In genomic region chr2:138675229-138676065, GRCm38 (mm10) we compare ENCODE assay signal across 31 mouse cellular contexts.
A peak's percentile ranks its signal among the peaks of the same experiment; 100 is the strongest.
DNase-seq lines count a peak whose midpoint lies in the region; ATAC-seq and TF ChIP-seq lines count a peak whose summit lies in the region.
"Had no signal": no experiment of that assay in that cellular context is flagged by ENCODE, and none has a peak within 500 bp of the region (broad histone marks: within the 10 kb centered on the region; RNA-seq: fewer than 3 reads in every experiment).

No protein-coding gene starts in this region.

- no peak overlapping the region for H3K4me3 ChIP-seq in limb, embryonic 14.5 days (replicated peaks; ENCODE audit: low read length)
- no peak overlapping the region for H3K4me3 ChIP-seq in heart, adult 2 months
- H3K4me3 ChIP-seq: embryonic facial prominence, embryonic 10.5 days; embryonic facial prominence, embryonic 15.5 days; forebrain, embryonic 10.5 days; heart, embryonic 10.5 days; heart, embryonic 15.5 days; liver, embryonic 12.5 days; midbrain, embryonic 10.5 days; midbrain, embryonic 15.5 days had no signal

- no peaks in the 10 kb centered on the region for H3K9me3 ChIP-seq in limb, embryonic 14.5 days (ENCODE audit: control insufficient read depth, low read length)
- H3K9me3 ChIP-seq: embryonic facial prominence, embryonic 10.5 days; embryonic facial prominence, embryonic 15.5 days; forebrain, embryonic 10.5 days; heart, embryonic 10.5 days; heart, embryonic 15.5 days; liver, embryonic 12.5 days; midbrain, embryonic 10.5 days; midbrain, embryonic 15.5 days had no signal

- H3K4me2 ChIP-seq in limb, embryonic 14.5 days (replicated peaks; ENCODE audit: low read depth, low read length, severe bottlenecking), result no peak overlapping the region
- H3K4me2 ChIP-seq: embryonic facial prominence, embryonic 15.5 days; heart, embryonic 15.5 days; liver, embryonic 12.5 days; midbrain, embryonic 15.5 days had no signal

- no peak for DNase-seq in frontal cortex, postnatal 14 days (ENCODE audit: low spot score in 2 of 2)
- peak; percentile 24 for DNase-seq in brain, adult 2 months (ENCODE audit: low read depth, low spot score)
- DNase-seq in limb, embryonic 14.5 days (ENCODE audit: low spot score), result peak; percentile 34
- peak; percentile 30 for DNase-seq in lung, postnatal 25 days (ENCODE audit: low spot score)
- no peak for DNase-seq in natural killer cell, adult 2 months (ENCODE audit: low spot score in 2 of 2)
- DNase-seq in heart, adult 2 months, result no peak
- DNase-seq in retina, postnatal 1 day, result no peak
- DNase-seq: adrenal gland, postnatal 14 days; cerebellum, adult 18-20 months; cerebellum, postnatal 14 days; gastrocnemius, postnatal 10 days; kidney, adult 18-20 months; kidney, postnatal 36 days; layer of hippocampus, postnatal 36 days; liver, postnatal 0 days; right cerebral cortex, adult 18-20 months; thymus, adult 18-20 months; thymus, postnatal 36 days had no signal

- TF ChIP-seq POLR2A in limb, embryonic 14.5 days (IDR thresholded peaks at IDR 0.05; ENCODE audit: borderline replicate concordance, extremely low read depth, insufficient read depth, insufficient read length), result no peak
- TF ChIP-seq POLR2A in heart, adult 2 months (IDR thresholded peaks at IDR 0.05; ENCODE audit: insufficient read depth, low read depth, low read length), result no peak

- 62% methylated on average over 3 of the region's 3 CpGs for WGBS in limb, embryonic 14.5 days
- WGBS in heart, adult 2 months, result 58% methylated on average over 3 of the region's 3 CpGs

- no peak for TF ChIP-seq EP300 in heart, adult 2 months (IDR thresholded peaks at IDR 0.05; ENCODE audit: insufficient read depth, low read depth, low read length)

- H3K27me3 ChIP-seq in limb, embryonic 14.5 days (ENCODE audit: control insufficient read depth, insufficient read depth, low read length), result no peaks in the 10 kb centered on the region
- no peaks in the 10 kb centered on the region for H3K27me3 ChIP-seq in heart, adult 2 months (ENCODE audit: control insufficient read depth, insufficient read depth, low read length)
- H3K27me3 ChIP-seq: embryonic facial prominence, embryonic 15.5 days; heart, embryonic 15.5 days; liver, embryonic 12.5 days; midbrain, embryonic 15.5 days had no signal

- H3K36me3 ChIP-seq in limb, embryonic 14.5 days (ENCODE audit: control insufficient read depth, insufficient read depth, low read length), result no peaks in the 10 kb centered on the region
- no peaks in the 10 kb centered on the region for H3K36me3 ChIP-seq in heart, adult 2 months (ENCODE audit: control insufficient read depth, insufficient read depth, low read length)
- H3K36me3 ChIP-seq: embryonic facial prominence, embryonic 10.5 days; embryonic facial prominence, embryonic 15.5 days; forebrain, embryonic 10.5 days; G1E; heart, embryonic 10.5 days; heart, embryonic 15.5 days; liver, embryonic 12.5 days; midbrain, embryonic 10.5 days; midbrain, embryonic 15.5 days had no signal

- H3K27ac ChIP-seq in limb, embryonic 14.5 days (replicated peaks; ENCODE audit: low read depth, low read length), result no peak overlapping the region
- H3K27ac ChIP-seq in heart, adult 2 months, result no peak overlapping the region
- H3K27ac ChIP-seq: embryonic facial prominence, embryonic 10.5 days; embryonic facial prominence, embryonic 15.5 days; forebrain, embryonic 10.5 days; heart, embryonic 10.5 days; heart, embryonic 15.5 days; liver, embryonic 12.5 days; midbrain, embryonic 10.5 days; midbrain, embryonic 15.5 days; stomach, postnatal 0 days had no signal

- intact Hi-C loops in heart, adult 2 months (cut with DNase I), result no loop called here

- TF ChIP-seq CTCF in heart, adult 2 months (IDR thresholded peaks at IDR 0.05), result no peak

- peak; percentile 59; the same call in 1 of the 2 replicates for ATAC-seq in frontal cortex, adult (ENCODE audit: low TSS enrichment)
- no peak for ATAC-seq in limb, embryonic 14.5 days (ENCODE audit: low FRiP score, low read depth)
- ATAC-seq: forebrain, embryonic 16.5 days; hindbrain, embryonic 16.5 days; liver, embryonic 12.5 days; liver, postnatal 0 days; midbrain, embryonic 15.5 days had no signal

- H3K79me2 ChIP-seq in heart, adult 2 months (replicated peaks; ENCODE audit: control insufficient read depth, insufficient read depth, low read length), result no peaks in the 10 kb centered on the region

- H3K4me1 ChIP-seq in limb, embryonic 14.5 days (ENCODE audit: control insufficient read depth, insufficient read depth, low read length), result no peaks in the 10 kb centered on the region; the same call in 1 of the 2 replicates
- no peaks in the 10 kb centered on the region for H3K4me1 ChIP-seq in heart, adult 2 months (ENCODE audit: control insufficient read depth, insufficient read depth, low read length)
- H3K4me1 ChIP-seq: embryonic facial prominence, embryonic 10.5 days; embryonic facial prominence, embryonic 15.5 days; heart, embryonic 10.5 days; heart, embryonic 15.5 days; liver, embryonic 12.5 days; midbrain, embryonic 10.5 days; midbrain, embryonic 15.5 days had no signal

- no peak overlapping the region for H3K9ac ChIP-seq in limb, embryonic 14.5 days (ENCODE audit: low read depth, low read length, severe bottlenecking)
- no peak overlapping the region for H3K9ac ChIP-seq in heart, adult 2 months (ENCODE audit: low read depth, low read length)
- H3K9ac ChIP-seq: embryonic facial prominence, embryonic 15.5 days; heart, embryonic 15.5 days; liver, embryonic 12.5 days; liver, postnatal 0 days; midbrain, embryonic 15.5 days had no signal

Comparison
In these comparisons a context has a peak if more than half of its experiments do, and no peak if none do; other contexts are left out.
1. DNase-seq: peak in brain, adult 2 months (single experiment), limb, embryonic 14.5 days (single experiment) and lung, postnatal 25 days (single experiment); none in frontal cortex, postnatal 14 days (0 of 2), natural killer cell, adult 2 months (0 of 2), heart, adult 2 months (0 of 2) and retina, postnatal 1 day (single experiment).